Mouse (Mus musculus): ENCODE results near the gene Ankmy1. TPM values are rescaled to one million over a fixed set of nuclear protein-coding genes. Genes with fewer than 3 reads are reported as not detected.

The Ankmy1 gene
- polyA plus RNA-seq, 1 experiment from 2014 or later, result 0.20 TPM

GRCm38 (mm10) chr1:92907632-92908360, 5.1 kb upstream of the Ankmy1 start:
- H3K9me3 ChIP-seq (ENCODE audit: low read depth, low read length), result no peaks in the 10 kb centered on the region
- TF ChIP-seq CTCF (IDR thresholded peaks at IDR 0.05; ENCODE audit: low read depth), result no peak
- no peaks in the 10 kb centered on the region for H3K36me3 ChIP-seq (ENCODE audit: insufficient read depth)
- DNase-seq (no peak), ATAC-seq (ENCODE audit: insufficient read depth) (no peak)
- H3K4me2 ChIP-seq, result peak overlapping the region; percentile 79
- peak overlapping the region; percentile 71 for H3K4me3 ChIP-seq (ENCODE audit: low read depth, low read length)
- 39% methylated on average over 20 of the region's 20 CpGs for WGBS
- H3K9ac ChIP-seq, result peak overlapping the region; percentile 70
- peak overlapping the region; percentile 81; the same call in 1 of the 2 replicates for H3K27ac ChIP-seq (ENCODE audit: low read depth)
- no peaks in the 10 kb centered on the region for H3K27me3 ChIP-seq (ENCODE audit: insufficient read depth, low read length)
- H3K4me1 ChIP-seq (ENCODE audit: insufficient read depth), result peaks cover 16% of the 10 kb centered on the region

GRCm38 (mm10) chr1:92906779-92907631, 4.3 kb upstream of the Ankmy1 start, which contains the start of gene Dusp28:
TSS of gene Dusp28 (plus strand) at chr1:92906981.
- TF ChIP-seq CTCF (IDR thresholded peaks at IDR 0.05; ENCODE audit: low read depth), result peak; percentile 68
- DNase-seq (peak; percentile 90), ATAC-seq (ENCODE audit: insufficient read depth) (peak; percentile 90)
- Histone ChIP-seq H3K27ac (ENCODE audit: low read depth) (peak within 1 kb of the TSS; percentile 81), H3K36me3 (ENCODE audit: insufficient read depth) (no peaks in the 10 kb centered on the region), H3K4me3 (ENCODE audit: low read depth, low read length) (peak within 1 kb of the TSS; percentile 71), H3K27me3 (ENCODE audit: insufficient read depth, low read length) (no peaks in the 10 kb centered on the region), H3K4me2 (peak within 1 kb of the TSS; percentile 79), H3K9ac (peak within 1 kb of the TSS; percentile 70), H3K9me3 (ENCODE audit: low read depth, low read length) (no peaks in the 10 kb centered on the region), H3K4me1 (ENCODE audit: insufficient read depth) (peaks cover 13% of the 10 kb centered on the region)
- under 1% methylated on average over 81 of the region's 81 CpGs for WGBS

- no peak overlapping the region for H3K27ac ChIP-seq (ENCODE audit: low read depth)
- no peak overlapping the region for H3K9ac ChIP-seq
- H3K4me2 ChIP-seq, result no peak overlapping the region
- DNase-seq (no peak), ATAC-seq (ENCODE audit: insufficient read depth) (no peak)
- no peaks in the 10 kb centered on the region for H3K36me3 ChIP-seq (ENCODE audit: insufficient read depth)
- no peak overlapping the region for H3K4me3 ChIP-seq (ENCODE audit: low read depth, low read length)
- no peaks in the 10 kb centered on the region for H3K9me3 ChIP-seq (ENCODE audit: low read depth, low read length)
- no peak for TF ChIP-seq CTCF (IDR thresholded peaks at IDR 0.05; ENCODE audit: low read depth)
- peaks cover 6% of the 10 kb centered on the region; the same call in 1 of the 2 replicates for H3K4me1 ChIP-seq (ENCODE audit: insufficient read depth)
- H3K27me3 ChIP-seq (ENCODE audit: insufficient read depth, low read length), result no peaks in the 10 kb centered on the region
- WGBS, result 89% methylated on average over 2 of the region's 2 CpGs
These were observed 3.1 kb upstream of the Ankmy1 start for GRCm38 (mm10) chr1:92905703-92906310.

GRCm38 (mm10) chr1:92903627-92904026, 921 bp upstream of the Ankmy1 start:
- H3K36me3 ChIP-seq (ENCODE audit: insufficient read depth), result no peaks in the 10 kb centered on the region
- DNase-seq, result peak; percentile 15
- 64% methylated on average over 4 of the region's 4 CpGs for WGBS
- H3K27ac ChIP-seq (ENCODE audit: low read depth), result no peak overlapping the region
- no peak overlapping the region for H3K4me3 ChIP-seq (ENCODE audit: low read depth, low read length)
- no peaks in the 10 kb centered on the region; the same call in 1 of the 2 replicates for H3K4me1 ChIP-seq (ENCODE audit: insufficient read depth)
- H3K27me3 ChIP-seq (ENCODE audit: insufficient read depth, low read length), result no peaks in the 10 kb centered on the region
- H3K4me2 ChIP-seq, result no peak overlapping the region
- no peaks in the 10 kb centered on the region for H3K9me3 ChIP-seq (ENCODE audit: low read depth, low read length)
- no peak for TF ChIP-seq CTCF (IDR thresholded peaks at IDR 0.05; ENCODE audit: low read depth)
- ATAC-seq (ENCODE audit: insufficient read depth), result no peak
- no peak overlapping the region for H3K9ac ChIP-seq

- ATAC-seq (ENCODE audit: insufficient read depth), result peak; percentile 56
These were observed 7.6 kb downstream of the Ankmy1 start for GRCm38 (mm10) chr1:92895089-92895488.

GRCm38 (mm10) chr1:92893896-92894295, 8.8 kb downstream of the Ankmy1 start:
- ATAC-seq (ENCODE audit: insufficient read depth) (no peak), DNase-seq (no peak)
- WGBS, result 65% methylated on average over 3 of the region's 3 CpGs
- no peaks in the 10 kb centered on the region for H3K36me3 ChIP-seq (ENCODE audit: insufficient read depth)
- H3K4me1 ChIP-seq (ENCODE audit: insufficient read depth), result no peaks in the 10 kb centered on the region
- H3K27ac ChIP-seq (ENCODE audit: low read depth), result no peak overlapping the region
- TF ChIP-seq CTCF (IDR thresholded peaks at IDR 0.05; ENCODE audit: low read depth), result no peak
- no peak overlapping the region for H3K9ac ChIP-seq
- H3K4me3 ChIP-seq (ENCODE audit: low read depth, low read length), result no peak overlapping the region
- H3K4me2 ChIP-seq, result no peak overlapping the region
- no peaks in the 10 kb centered on the region for H3K27me3 ChIP-seq (ENCODE audit: insufficient read depth, low read length)
- no peaks in the 10 kb centered on the region for H3K9me3 ChIP-seq (ENCODE audit: low read depth, low read length)

More at GRCm38 (mm10) chr1:92895089-92895488, 7.6 kb downstream of the Ankmy1 start:
- WGBS, result 9% methylated on average over 3 of the region's 3 CpGs
- peak; percentile 87 for DNase-seq
- no peaks in the 10 kb centered on the region for H3K4me1 ChIP-seq (ENCODE audit: insufficient read depth)
- H3K9me3 ChIP-seq (ENCODE audit: low read depth, low read length), result no peaks in the 10 kb centered on the region
- no peak overlapping the region for H3K4me2 ChIP-seq
- no peaks in the 10 kb centered on the region for H3K36me3 ChIP-seq (ENCODE audit: insufficient read depth)
- no peak overlapping the region for H3K27ac ChIP-seq (ENCODE audit: low read depth)
- H3K27me3 ChIP-seq (ENCODE audit: insufficient read depth, low read length), result no peaks in the 10 kb centered on the region
- H3K4me3 ChIP-seq (ENCODE audit: low read depth, low read length), result no peak overlapping the region
- H3K9ac ChIP-seq, result no peak overlapping the region
- peak; percentile 89 for TF ChIP-seq CTCF (IDR thresholded peaks at IDR 0.05; ENCODE audit: low read depth)

Measured in lung, embryonic 14.5 days (tissue).